Mouse (Mus musculus): Measurements from ENCODE around the gene Cgnl1.

Gene Cgnl1

GRCm38 (mm10) chr9:71770991-71771767, at the start of gene Cgnl1:
Gene Cgnl1, minus strand, starts transcription at chr9:71771602.
- DNase-seq (ENCODE audit: low read depth, low spot score), result peak; percentile 39

- DNase-seq (ENCODE audit: low read depth, low spot score), result no peak
These were observed 47.1 kb upstream of the Cgnl1 start for GRCm38 (mm10) chr9:71818453-71818852.

- no peak for DNase-seq (ENCODE audit: low read depth, low spot score)
These were observed 44.7 kb upstream of the Cgnl1 start for GRCm38 (mm10) chr9:71816121-71816520.

GRCm38 (mm10) chr9:71813565-71813964, 42.2 kb upstream of the Cgnl1 start:
- DNase-seq (ENCODE audit: low read depth, low spot score), result no peak

GRCm38 (mm10) chr9:71812914-71813313, 41.5 kb upstream of the Cgnl1 start:
- DNase-seq (ENCODE audit: low read depth, low spot score), result no peak

GRCm38 (mm10) chr9:71812402-71812801, 41.0 kb upstream of the Cgnl1 start:
- no peak for DNase-seq (ENCODE audit: low read depth, low spot score)

GRCm38 (mm10) chr9:71811404-71811803, 40.0 kb upstream of the Cgnl1 start:
- DNase-seq (ENCODE audit: low read depth, low spot score), result no peak

- no peak for DNase-seq (ENCODE audit: low read depth, low spot score)
These were observed 39.3 kb upstream of the Cgnl1 start for GRCm38 (mm10) chr9:71810723-71811122.

GRCm38 (mm10) chr9:71808640-71809254, 37.3 kb upstream of the Cgnl1 start:
- DNase-seq (ENCODE audit: low read depth, low spot score), result no peak

GRCm38 (mm10) chr9:71807801-71808200, 36.4 kb upstream of the Cgnl1 start:
- no peak for DNase-seq (ENCODE audit: low read depth, low spot score)

GRCm38 (mm10) chr9:71806422-71806805, 35.0 kb upstream of the Cgnl1 start:
- peak; percentile 48 for DNase-seq (ENCODE audit: low read depth, low spot score)

GRCm38 (mm10) chr9:71805646-71806421, 34.4 kb upstream of the Cgnl1 start:
- DNase-seq (ENCODE audit: low read depth, low spot score), result no peak

- DNase-seq (ENCODE audit: low read depth, low spot score), result no peak
These were observed 32.7 kb upstream of the Cgnl1 start for GRCm38 (mm10) chr9:71804116-71804515.

GRCm38 (mm10) chr9:71803281-71803680, 31.9 kb upstream of the Cgnl1 start:
- no peak for DNase-seq (ENCODE audit: low read depth, low spot score)

- no peak for DNase-seq (ENCODE audit: low read depth, low spot score)
These were observed 28.2 kb upstream of the Cgnl1 start for GRCm38 (mm10) chr9:71799598-71799997.

GRCm38 (mm10) chr9:71798176-71798575, 26.8 kb upstream of the Cgnl1 start:
- DNase-seq (ENCODE audit: low read depth, low spot score), result no peak

GRCm38 (mm10) chr9:71777404-71777803, 6.0 kb upstream of the Cgnl1 start:
- DNase-seq (ENCODE audit: low read depth, low spot score), result no peak

- no peak for DNase-seq (ENCODE audit: low read depth, low spot score)
These were observed 4.9 kb upstream of the Cgnl1 start for GRCm38 (mm10) chr9:71776337-71776736.

- DNase-seq (ENCODE audit: low read depth, low spot score), result no peak
These were observed 2.2 kb upstream of the Cgnl1 start for GRCm38 (mm10) chr9:71773563-71773962.

- DNase-seq (ENCODE audit: low read depth, low spot score), result no peak
These were observed 936 bp upstream of the Cgnl1 start for GRCm38 (mm10) chr9:71772338-71772737.

- DNase-seq (ENCODE audit: low read depth, low spot score), result no peak
These were observed 918 bp downstream of the Cgnl1 start for GRCm38 (mm10) chr9:71770484-71770883.

GRCm38 (mm10) chr9:71769701-71770100, 1.7 kb downstream of the Cgnl1 start:
- no peak for DNase-seq (ENCODE audit: low read depth, low spot score)
